Mouse (Mus musculus): ENCODE data around the gene Rmnd1. TPM values are rescaled to one million over a fixed set of nuclear protein-coding genes. Genes with fewer than 3 reads are reported as not detected.

The Rmnd1 gene
- polyA plus RNA-seq, 1 experiment from 2014 or later: 43.1 TPM

GRCm38 (mm10) chr10:4374734-4375133 is 57.5 kb downstream of the Rmnd1 start:
- Histone ChIP-seq H3K4me2 (ENCODE audit: low read depth, low read length) (no peak overlapping the region), H3K9me3 (replicated peaks; ENCODE audit: control insufficient read depth, low read length) (no peaks in the 10 kb centered on the region), H3K27me3 (ENCODE audit: control insufficient read depth, insufficient read depth, low read length) (no peaks in the 10 kb centered on the region), H3K9ac (ENCODE audit: low read length) (no peak overlapping the region), H3K4me3 (replicated peaks; ENCODE audit: low read length) (no peak overlapping the region), H3K36me3 (ENCODE audit: control insufficient read depth, insufficient read depth, low read length) (no peaks in the 10 kb centered on the region), H3K27ac (ENCODE audit: low read length) (no peak overlapping the region), H3K4me1 (ENCODE audit: control insufficient read depth, insufficient read depth, low read length) (peaks cover 15% of the 10 kb centered on the region; the same call in 1 of the 2 replicates)
- 78% methylated on average over 4 of the region's 4 CpGs for WGBS
- ATAC-seq (ENCODE audit: insufficient read depth, low FRiP score): no peak

GRCm38 (mm10) chr10:4374239-4374638 is 57.9 kb downstream of the Rmnd1 start:
- WGBS: 88% methylated on average over 7 of the region's 7 CpGs

GRCm38 (mm10) chr10:4373558-4373957 is 58.6 kb downstream of the Rmnd1 start:
- H3K4me3 ChIP-seq (replicated peaks; ENCODE audit: low read length): no peak overlapping the region
- H3K9me3 ChIP-seq (replicated peaks; ENCODE audit: control insufficient read depth, low read length): no peaks in the 10 kb centered on the region
- no peak for ATAC-seq (ENCODE audit: insufficient read depth, low FRiP score)
- no peak overlapping the region for H3K4me2 ChIP-seq (ENCODE audit: low read depth, low read length)
- peaks cover 15% of the 10 kb centered on the region; the same call in 1 of the 2 replicates for H3K4me1 ChIP-seq (ENCODE audit: control insufficient read depth, insufficient read depth, low read length)
- 85% methylated on average over 4 of the region's 4 CpGs for WGBS
- H3K36me3 ChIP-seq (ENCODE audit: control insufficient read depth, insufficient read depth, low read length): 0 out of 2 replicates have a peak, but pooled peaks cover 7% of the 10 kb centered on the region
- H3K9ac ChIP-seq (ENCODE audit: low read length): no peak overlapping the region
- no peak overlapping the region for H3K27ac ChIP-seq (ENCODE audit: low read length)
- no peaks in the 10 kb centered on the region for H3K27me3 ChIP-seq (ENCODE audit: control insufficient read depth, insufficient read depth, low read length)

More at GRCm38 (mm10) chr10:4374239-4374638, 57.9 kb downstream of the Rmnd1 start:
- no peak overlapping the region for H3K27ac ChIP-seq (ENCODE audit: low read length)
- ATAC-seq (ENCODE audit: insufficient read depth, low FRiP score): no peak
- H3K27me3 ChIP-seq (ENCODE audit: control insufficient read depth, insufficient read depth, low read length): no peaks in the 10 kb centered on the region
- H3K4me3 ChIP-seq (replicated peaks; ENCODE audit: low read length): no peak overlapping the region
- 0 out of 2 replicates have a peak, but pooled peaks cover under 1% of the 10 kb centered on the region for H3K36me3 ChIP-seq (ENCODE audit: control insufficient read depth, insufficient read depth, low read length)
- peaks cover 15% of the 10 kb centered on the region; the same call in 1 of the 2 replicates for H3K4me1 ChIP-seq (ENCODE audit: control insufficient read depth, insufficient read depth, low read length)
- no peak overlapping the region for H3K4me2 ChIP-seq (ENCODE audit: low read depth, low read length)
- H3K9me3 ChIP-seq (replicated peaks; ENCODE audit: control insufficient read depth, low read length): no peaks in the 10 kb centered on the region
- no peak overlapping the region for H3K9ac ChIP-seq (ENCODE audit: low read length)

GRCm38 (mm10) chr10:4372011-4372410 is 60.2 kb downstream of the Rmnd1 start:
- no peak for ATAC-seq (ENCODE audit: insufficient read depth, low FRiP score)
- no peak overlapping the region for H3K9ac ChIP-seq (ENCODE audit: low read length)
- peaks cover 13% of the 10 kb centered on the region; the same call in 1 of the 2 replicates for H3K4me1 ChIP-seq (ENCODE audit: control insufficient read depth, insufficient read depth, low read length)
- no peak overlapping the region for H3K4me3 ChIP-seq (replicated peaks; ENCODE audit: low read length)
- H3K27ac ChIP-seq (ENCODE audit: low read length): no peak overlapping the region
- H3K4me2 ChIP-seq (ENCODE audit: low read depth, low read length): no peak overlapping the region
- H3K9me3 ChIP-seq (replicated peaks; ENCODE audit: control insufficient read depth, low read length): no peaks in the 10 kb centered on the region
- 45% methylated on average over 5 of the region's 5 CpGs for WGBS
- no peaks in the 10 kb centered on the region for H3K27me3 ChIP-seq (ENCODE audit: control insufficient read depth, insufficient read depth, low read length)
- H3K36me3 ChIP-seq (ENCODE audit: control insufficient read depth, insufficient read depth, low read length): 0 out of 2 replicates have a peak, but pooled peaks cover 12% of the 10 kb centered on the region

GRCm38 (mm10) chr10:4370105-4370504 is 62.1 kb downstream of the Rmnd1 start:
- 90% methylated on average over 11 of the region's 11 CpGs for WGBS
- ATAC-seq (ENCODE audit: insufficient read depth, low FRiP score): no peak
- 0 out of 2 replicates have a peak, but pooled peaks cover 12% of the 10 kb centered on the region for H3K36me3 ChIP-seq (ENCODE audit: control insufficient read depth, insufficient read depth, low read length)

GRCm38 (mm10) chr10:4364618-4365017 is 67.6 kb downstream of the Rmnd1 start:
- WGBS: 83% methylated on average over 3 of the region's 3 CpGs
- no peaks in the 10 kb centered on the region for H3K4me1 ChIP-seq (ENCODE audit: control insufficient read depth, insufficient read depth, low read length)
- no peak overlapping the region for H3K27ac ChIP-seq (ENCODE audit: low read length)
- H3K4me2 ChIP-seq (ENCODE audit: low read depth, low read length): no peak overlapping the region
- peaks cover 7% of the 10 kb centered on the region for H3K9me3 ChIP-seq (replicated peaks; ENCODE audit: control insufficient read depth, low read length)
- no peak overlapping the region for H3K4me3 ChIP-seq (replicated peaks; ENCODE audit: low read length)
- no peaks in the 10 kb centered on the region for H3K27me3 ChIP-seq (ENCODE audit: control insufficient read depth, insufficient read depth, low read length)
- 0 out of 2 replicates have a peak, but pooled peaks cover 12% of the 10 kb centered on the region for H3K36me3 ChIP-seq (ENCODE audit: control insufficient read depth, insufficient read depth, low read length)
- no peak for ATAC-seq (ENCODE audit: insufficient read depth, low FRiP score)
- H3K9ac ChIP-seq (ENCODE audit: low read length): no peak overlapping the region

More at GRCm38 (mm10) chr10:4370105-4370504, 62.1 kb downstream of the Rmnd1 start:
- H3K27me3 ChIP-seq (ENCODE audit: control insufficient read depth, insufficient read depth, low read length): no peaks in the 10 kb centered on the region
- no peak overlapping the region for H3K4me3 ChIP-seq (replicated peaks; ENCODE audit: low read length)
- peaks cover under 1% of the 10 kb centered on the region; the same call in 1 of the 2 replicates for H3K4me1 ChIP-seq (ENCODE audit: control insufficient read depth, insufficient read depth, low read length)
- no peak overlapping the region for H3K27ac ChIP-seq (ENCODE audit: low read length)
- no peaks in the 10 kb centered on the region for H3K9me3 ChIP-seq (replicated peaks; ENCODE audit: control insufficient read depth, low read length)
- no peak overlapping the region for H3K9ac ChIP-seq (ENCODE audit: low read length)
- no peak overlapping the region for H3K4me2 ChIP-seq (ENCODE audit: low read depth, low read length)

- WGBS: 88% methylated on average over 10 of the region's 10 CpGs
- Histone ChIP-seq H3K36me3 (ENCODE audit: control insufficient read depth, insufficient read depth, low read length) (peaks cover 15% of the 10 kb centered on the region), H3K27me3 (ENCODE audit: control insufficient read depth, insufficient read depth, low read length) (no peaks in the 10 kb centered on the region), H3K27ac (ENCODE audit: low read length) (no peak overlapping the region), H3K4me2 (ENCODE audit: low read depth, low read length) (no peak overlapping the region), H3K4me3 (replicated peaks; ENCODE audit: low read length) (no peak overlapping the region), H3K4me1 (ENCODE audit: control insufficient read depth, insufficient read depth, low read length) (no peaks in the 10 kb centered on the region), H3K9me3 (replicated peaks; ENCODE audit: control insufficient read depth, low read length) (peaks cover 3% of the 10 kb centered on the region), H3K9ac (ENCODE audit: low read length) (no peak overlapping the region)
- ATAC-seq (ENCODE audit: insufficient read depth, low FRiP score): no peak
Measured at GRCm38 (mm10) chr10:4357435-4357834, 74.8 kb downstream of the Rmnd1 start.

- Histone ChIP-seq H3K4me1 (ENCODE audit: control insufficient read depth, insufficient read depth, low read length) (no peaks in the 10 kb centered on the region), H3K4me2 (ENCODE audit: low read depth, low read length) (no peak overlapping the region), H3K36me3 (ENCODE audit: control insufficient read depth, insufficient read depth, low read length) (peaks cover 15% of the 10 kb centered on the region), H3K9ac (ENCODE audit: low read length) (no peak overlapping the region), H3K27ac (ENCODE audit: low read length) (no peak overlapping the region), H3K4me3 (replicated peaks; ENCODE audit: low read length) (no peak overlapping the region), H3K27me3 (ENCODE audit: control insufficient read depth, insufficient read depth, low read length) (no peaks in the 10 kb centered on the region), H3K9me3 (replicated peaks; ENCODE audit: control insufficient read depth, low read length) (no peaks in the 10 kb centered on the region; the same call in 1 of the 2 replicates)
- WGBS: 63% methylated on average over 5 of the region's 5 CpGs
- no peak for ATAC-seq (ENCODE audit: insufficient read depth, low FRiP score)
Measured at GRCm38 (mm10) chr10:4356640-4357039, 75.5 kb downstream of the Rmnd1 start.

GRCm38 (mm10) chr10:4355882-4356451 is 76.2 kb downstream of the Rmnd1 start:
- Histone ChIP-seq H3K27ac (ENCODE audit: low read length) (no peak overlapping the region), H3K4me3 (replicated peaks; ENCODE audit: low read length) (no peak overlapping the region), H3K27me3 (ENCODE audit: control insufficient read depth, insufficient read depth, low read length) (no peaks in the 10 kb centered on the region), H3K9ac (ENCODE audit: low read length) (no peak overlapping the region), H3K9me3 (replicated peaks; ENCODE audit: control insufficient read depth, low read length) (no peaks in the 10 kb centered on the region), H3K4me1 (ENCODE audit: control insufficient read depth, insufficient read depth, low read length) (no peaks in the 10 kb centered on the region), H3K4me2 (ENCODE audit: low read depth, low read length) (no peak overlapping the region), H3K36me3 (ENCODE audit: control insufficient read depth, insufficient read depth, low read length) (peaks cover 15% of the 10 kb centered on the region)
- ATAC-seq (ENCODE audit: insufficient read depth, low FRiP score): no peak
- whole genome bisulfite sequencing: 83% methylated on average over 19 of the region's 19 CpGs

All from stomach, embryonic 16.5 days (tissue).